Comparison of ENCODE assay signal across 20 mouse cellular contexts in genomic region chr8:56278545-56279063, GRCm38 (mm10). TPM values are rescaled to one million over a fixed set of nuclear protein-coding genes. Genes with fewer than 3 reads are reported as not detected.
"Had no signal": no experiment of that assay in that cellular context is flagged by ENCODE, and none has a peak within 500 bp of the region (broad histone marks: within the 10 kb centered on the region; RNA-seq: fewer than 3 reads in every experiment).

No protein-coding gene starts in this region.

- H3K4me1 ChIP-seq: intestine, embryonic 15.5 days; kidney, embryonic 15.5 days; limb, embryonic 10.5 days; limb, embryonic 13.5 days; liver, embryonic 15.5 days; midbrain, embryonic 13.5 days; neural tube, embryonic 13.5 days had no signal

- ATAC-seq: midbrain, embryonic 13.5 days had no signal

- DNase-seq: kidney, adult 11 months; kidney, adult 8-10 months; kidney, postnatal 10 days; kidney, postnatal 4 days; lung, adult 2 months; lung, postnatal 14 days; lung, postnatal 4 days; retina, postnatal 1 day; right cerebral cortex, postnatal 25 days; thymus, adult 18-20 months; thymus, postnatal 36 days had no signal

- H3K36me3 ChIP-seq: intestine, embryonic 15.5 days; kidney, embryonic 15.5 days; limb, embryonic 10.5 days; limb, embryonic 13.5 days; liver, embryonic 15.5 days; midbrain, embryonic 13.5 days; neural tube, embryonic 13.5 days had no signal

- H3K9me3 ChIP-seq: intestine, embryonic 15.5 days; kidney, embryonic 15.5 days; limb, embryonic 10.5 days; limb, embryonic 13.5 days; liver, embryonic 15.5 days; midbrain, embryonic 13.5 days; neural tube, embryonic 13.5 days had no signal

- H3K4me2 ChIP-seq: intestine, embryonic 15.5 days; kidney, embryonic 15.5 days; limb, embryonic 13.5 days; liver, embryonic 11.5 days; liver, embryonic 15.5 days; midbrain, embryonic 13.5 days; neural tube, embryonic 13.5 days had no signal

- H3K27ac ChIP-seq: intestine, embryonic 15.5 days; kidney, embryonic 15.5 days; limb, embryonic 10.5 days; limb, embryonic 13.5 days; liver, embryonic 15.5 days; midbrain, embryonic 13.5 days; neural tube, embryonic 13.5 days had no signal

- H3K4me3 ChIP-seq: intestine, embryonic 15.5 days; kidney, embryonic 15.5 days; limb, embryonic 10.5 days; limb, embryonic 13.5 days; liver, embryonic 15.5 days; midbrain, embryonic 13.5 days; neural tube, embryonic 13.5 days had no signal

- H3K9ac ChIP-seq: intestine, embryonic 15.5 days; kidney, embryonic 15.5 days; limb, embryonic 13.5 days; liver, embryonic 15.5 days; midbrain, embryonic 13.5 days; neural tube, embryonic 13.5 days had no signal

- H3K27me3 ChIP-seq: intestine, embryonic 15.5 days; kidney, embryonic 15.5 days; limb, embryonic 13.5 days; liver, embryonic 15.5 days; midbrain, embryonic 13.5 days; neural tube, embryonic 13.5 days had no signal

RNA-seq across cellular contexts. Expression of gene Hpgd, which starts 15.8 kb away (rescaled TPM):
- total RNA-seq: megakaryocyte-erythroid progenitor cell, adult 5-6 weeks had no signal
